Mouse (Mus musculus): ENCODE results near the gene Sephs2. TPM values are rescaled to one million over a fixed set of nuclear protein-coding genes. Genes with fewer than 3 reads are reported as not detected.

The Sephs2 gene
- polyA plus RNA-seq, 1 experiment from 2014 or later: 97.3 TPM

GRCm38 (mm10) chr7:127223515-127224478, 50.1 kb downstream of the Sephs2 start:
- H3K36me3 ChIP-seq (ENCODE audit: control insufficient read depth, insufficient read depth, low read length): no peaks in the 10 kb centered on the region
- H3K4me2 ChIP-seq (replicated peaks; ENCODE audit: low read depth, low read length): no peak overlapping the region
- no peak overlapping the region for H3K9ac ChIP-seq (replicated peaks; ENCODE audit: low read depth, low read length)
- ATAC-seq (ENCODE audit: insufficient number of reproducible peaks, insufficient read depth, low FRiP score, low read depth): no peak
- 83% methylated on average over 6 of the region's 6 CpGs for WGBS
- no peak overlapping the region for H3K27ac ChIP-seq (ENCODE audit: low read length)
- no peaks in the 10 kb centered on the region for H3K4me1 ChIP-seq (ENCODE audit: control insufficient read depth, insufficient read depth, low read length)
- no peak overlapping the region for H3K4me3 ChIP-seq (ENCODE audit: low read depth, low read length)
- no peaks in the 10 kb centered on the region for H3K27me3 ChIP-seq (ENCODE audit: control insufficient read depth, insufficient read depth, low read length)
- H3K9me3 ChIP-seq (ENCODE audit: control insufficient read depth, low read depth, low read length): no peaks in the 10 kb centered on the region

GRCm38 (mm10) chr7:127223106-127223505, 50.7 kb downstream of the Sephs2 start:
- H3K27ac ChIP-seq (ENCODE audit: low read length): no peak overlapping the region
- no peak overlapping the region for H3K4me2 ChIP-seq (replicated peaks; ENCODE audit: low read depth, low read length)
- no peaks in the 10 kb centered on the region for H3K9me3 ChIP-seq (ENCODE audit: control insufficient read depth, low read depth, low read length)
- H3K36me3 ChIP-seq (ENCODE audit: control insufficient read depth, insufficient read depth, low read length): no peaks in the 10 kb centered on the region
- no peaks in the 10 kb centered on the region for H3K27me3 ChIP-seq (ENCODE audit: control insufficient read depth, insufficient read depth, low read length)
- no peak overlapping the region for H3K9ac ChIP-seq (replicated peaks; ENCODE audit: low read depth, low read length)
- ATAC-seq (ENCODE audit: insufficient number of reproducible peaks, insufficient read depth, low FRiP score, low read depth): no peak
- no peaks in the 10 kb centered on the region for H3K4me1 ChIP-seq (ENCODE audit: control insufficient read depth, insufficient read depth, low read length)
- WGBS: 91% methylated on average over 3 of the region's 3 CpGs
- H3K4me3 ChIP-seq (ENCODE audit: low read depth, low read length): no peak overlapping the region

Other genes starting within 250 kb of the Sephs2 start
- gene Maz, start 247.0 kb downstream of the Sephs2 start, polyA plus RNA-seq (2014; fragmentation: Nextera tagmentation; extraction: Ambion mirVana): 50.3 and 54.5 TPM in 2 replicates
- 116 and 117 TPM in 2 replicates for gene Kif22, start 231.6 kb downstream of the Sephs2 start, polyA plus RNA-seq (2014; fragmentation: Nextera tagmentation; extraction: Ambion mirVana)
- gene Zg16, start 186.7 kb downstream of the Sephs2 start, polyA plus RNA-seq (2014; fragmentation: Nextera tagmentation; extraction: Ambion mirVana): not detected in 2 replicates
- gene AI467606, start 182.7 kb downstream of the Sephs2 start, polyA plus RNA-seq (2014; fragmentation: Nextera tagmentation; extraction: Ambion mirVana): 5.3 and 7.2 TPM in 2 replicates
- 1.4 and 2.2 TPM in 2 replicates for gene Qprt, start 151.8 kb downstream of the Sephs2 start, polyA plus RNA-seq (2014; fragmentation: Nextera tagmentation; extraction: Ambion mirVana)
- gene Spn, start 136.2 kb downstream of the Sephs2 start, polyA plus RNA-seq (2014; fragmentation: Nextera tagmentation; extraction: Ambion mirVana): 0.31 and 0.33 TPM in 2 replicates
- gene Cd2bp2, start 78.0 kb downstream of the Sephs2 start, polyA plus RNA-seq (2014; fragmentation: Nextera tagmentation; extraction: Ambion mirVana): 44.6 and 49.5 TPM in 2 replicates
- gene Tbc1d10b, start 65.6 kb downstream of the Sephs2 start, polyA plus RNA-seq (2014; fragmentation: Nextera tagmentation; extraction: Ambion mirVana): 15.1 and 18.7 TPM in 2 replicates
- gene Mylpf, start 65.2 kb downstream of the Sephs2 start, polyA plus RNA-seq (2014; fragmentation: Nextera tagmentation; extraction: Ambion mirVana): 9.7 TPM in 2 replicates
- 22.9 and 24.4 TPM in 2 replicates for gene Zfp553, start 41.0 kb downstream of the Sephs2 start, polyA plus RNA-seq (2014; fragmentation: Nextera tagmentation; extraction: Ambion mirVana)
- gene Sept1, start 40.9 kb downstream of the Sephs2 start, polyA plus RNA-seq (2014; fragmentation: Nextera tagmentation; extraction: Ambion mirVana): 14.9 and 16.5 TPM in 2 replicates
- gene Zfp771, start 29.8 kb downstream of the Sephs2 start, polyA plus RNA-seq (2014; fragmentation: Nextera tagmentation; extraction: Ambion mirVana): 54.9 and 55.2 TPM in 2 replicates
- 175 and 202 TPM in 2 replicates for gene Dctpp1, start 13.3 kb downstream of the Sephs2 start, polyA plus RNA-seq (2014; fragmentation: Nextera tagmentation; extraction: Ambion mirVana)
- gene Itgal, start 22.2 kb upstream of the Sephs2 start, polyA plus RNA-seq (2014; fragmentation: Nextera tagmentation; extraction: Ambion mirVana): 0.91 and 1.0 TPM in 2 replicates
- gene Zfp768, start 71.5 kb upstream of the Sephs2 start, polyA plus RNA-seq (2014; fragmentation: Nextera tagmentation; extraction: Ambion mirVana): 4.6 and 4.7 TPM in 2 replicates
- 8.1 and 9.4 TPM in 2 replicates for gene Zfp747, start 102.0 kb upstream of the Sephs2 start, polyA plus RNA-seq (2014; fragmentation: Nextera tagmentation; extraction: Ambion mirVana)
- gene 9130019O22Rik, start 113.1 kb upstream of the Sephs2 start, polyA plus RNA-seq (2014; fragmentation: Nextera tagmentation; extraction: Ambion mirVana): 6.7 and 7.1 TPM in 2 replicates
- 8.0 and 9.7 TPM in 2 replicates for gene E430018J23Rik, start 119.6 kb upstream of the Sephs2 start, polyA plus RNA-seq (2014; fragmentation: Nextera tagmentation; extraction: Ambion mirVana)
- 10.3 and 12.0 TPM in 2 replicates for gene Zfp764, start 132.8 kb upstream of the Sephs2 start, polyA plus RNA-seq (2014; fragmentation: Nextera tagmentation; extraction: Ambion mirVana)
- gene Zfp688, start 148.0 kb upstream of the Sephs2 start, polyA plus RNA-seq (2014; fragmentation: Nextera tagmentation; extraction: Ambion mirVana): 25.0 and 26.3 TPM in 2 replicates
- gene Zfp689, start 175.1 kb upstream of the Sephs2 start, polyA plus RNA-seq (2014; fragmentation: Nextera tagmentation; extraction: Ambion mirVana): 7.9 and 9.1 TPM in 2 replicates
- gene Prr14, start 185.6 kb upstream of the Sephs2 start, polyA plus RNA-seq (2014; fragmentation: Nextera tagmentation; extraction: Ambion mirVana): 49.9 and 55.0 TPM in 2 replicates
- 14.9 and 18.5 TPM in 2 replicates for gene Fbrs, start 205.1 kb upstream of the Sephs2 start, polyA plus RNA-seq (2014; fragmentation: Nextera tagmentation; extraction: Ambion mirVana)
- gene Srcap, start 237.9 kb upstream of the Sephs2 start, polyA plus RNA-seq (2014; fragmentation: Nextera tagmentation; extraction: Ambion mirVana): 60.5 and 65.2 TPM in 2 replicates
- gene Gm42715, start 245.5 kb upstream of the Sephs2 start, polyA plus RNA-seq (2014; fragmentation: Nextera tagmentation; extraction: Ambion mirVana): 20.8 and 22.1 TPM in 2 replicates